Mouse (Mus musculus) kidney, embryonic 16.5 days (tissue): ENCODE measurements around the gene Lpcat1. TPM values are rescaled to one million over a fixed set of nuclear protein-coding genes. Genes with fewer than 3 reads are reported as not detected.

ENCODE experiments used
- ATAC-seq: fragments of 200-750 bp; cut with Nextera tagmentation; 2 replicates; pipeline ENCODE4 v1.8.0; 2017; ENCODE audit warnings: moderate TSS enrichment; ENCODE audit not compliant: low FRiP score, low TSS enrichment
- H3K27ac ChIP-seq: fragments of 300-500 bp; sonication (generic); 2 replicates; pipeline ENCODE4 v1.5.1; 2014; ENCODE audit warnings: low read length
- H3K27me3 ChIP-seq: fragments of 300-500 bp; sonication (generic); 2 replicates; pipeline ENCODE4 v1.6.1; 2014; ENCODE audit warnings: low read length, control low read depth, mixed read lengths; ENCODE audit not compliant: insufficient read depth
- H3K36me3 ChIP-seq: fragments of 300-500 bp; sonication (generic); 2 replicates; pipeline ENCODE4 v1.6.1; 2014; ENCODE audit warnings: low read length, control low read depth, mixed read lengths; ENCODE audit not compliant: insufficient read depth
- H3K4me1 ChIP-seq: fragments of 300-500 bp; sonication (generic); 2 replicates; pipeline ENCODE4 v1.6.1; 2014; ENCODE audit warnings: low read length, control low read depth, mixed read lengths; ENCODE audit not compliant: insufficient read depth
- H3K4me2 ChIP-seq: fragments of 300-500 bp; sonication (generic); replicated peaks from 2 replicates; pipeline ENCODE4 v1.6.1; 2014; ENCODE audit warnings: low read depth, low read length
- H3K4me3 ChIP-seq: fragments of 300-500 bp; sonication (generic); 2 replicates; pipeline ENCODE4 v1.5.1; 2014; ENCODE audit warnings: mild to moderate bottlenecking, low read length
- H3K9ac ChIP-seq: fragments of 300-500 bp; sonication (generic); replicated peaks from 2 replicates; pipeline ENCODE4 v1.6.1; 2014; ENCODE audit warnings: low read length
- H3K9me3 ChIP-seq: fragments of 300-500 bp; sonication (generic); 2 replicates; pipeline ENCODE4 v1.6.1; 2016; ENCODE audit warnings: low read length, control low read depth
- WGBS: fragments of 180-500 bp; shearing (Covaris S2); extraction: QIAGEN DNeasy Blood & Tissue Kit; methylation state at CpG from one replicate; pipeline ENCODE4 v1.1.7; 2014; 5-methylcytosine and 5-hydroxymethylcytosine counted together
- polyA plus RNA-seq: library from polyadenylated mRNA; unstranded; fragments of >200 nt; fragmentation: Nextera tagmentation; extraction: Ambion mirVana; gene quantifications from 2 replicates; pipeline ENCODE4 v1.2.1, GENCODE M21; 2015

Gene Lpcat1
- polyA plus RNA-seq, 1 experiment from 2014 or later, result 31.1 TPM

GRCm38 (mm10) chr13:73564201-73564600 is 97.2 kb downstream of the Lpcat1 start:
- Histone ChIP-seq H3K4me3 (no peak overlapping the region), H3K4me2 (no peak overlapping the region), H3K36me3 (no peaks in the 10 kb centered on the region), H3K27me3 (no peaks in the 10 kb centered on the region), H3K4me1 (no peaks in the 10 kb centered on the region), H3K9ac (no peak overlapping the region), H3K9me3 (no peaks in the 10 kb centered on the region), H3K27ac (no peak overlapping the region)
- no peak for ATAC-seq
- 86% methylated on average over 5 of the region's 5 CpGs for WGBS

Other genes with a start within 250 kb of the Lpcat1 start
- gene Irx4, start 206.7 kb upstream of the Lpcat1 start, polyA plus RNA-seq, result 0.30 and 0.42 TPM in 2 replicates
- 115 and 127 TPM in 2 replicates for gene Mrpl36, start 138.7 kb upstream of the Lpcat1 start, polyA plus RNA-seq
- gene Ndufs6, start 138.7 kb upstream of the Lpcat1 start, polyA plus RNA-seq, result 391 and 393 TPM in 2 replicates
- 0.08 and 0.14 TPM in 2 replicates for gene Slc6a3, start 69.5 kb downstream of the Lpcat1 start, polyA plus RNA-seq
- 123 and 151 TPM in 2 replicates for gene Clptm1l, start 136.8 kb downstream of the Lpcat1 start, polyA plus RNA-seq
- 6.6 and 8.0 TPM in 2 replicates for gene Tert, start 159.7 kb downstream of the Lpcat1 start, polyA plus RNA-seq
- gene Slc6a18, start 210.8 kb downstream of the Lpcat1 start, polyA plus RNA-seq, result 34.6 and 38.4 TPM in 2 replicates
- 2.1 and 2.3 TPM in 2 replicates for gene Slc6a19, start 237.7 kb downstream of the Lpcat1 start, polyA plus RNA-seq